Mouse (Mus musculus) kidney, adult 18-20 months (tissue): ENCODE measurements around the gene Klrb1a.
A peak's percentile ranks its signal among the peaks of the same experiment; 100 is the strongest.

Experiments
- DNase-seq: peaks from one replicate; pipeline ENCODE4 v3.0.0; 2021

Gene Klrb1a

GRCm38 (mm10) chr6:128599555-128599954 is 23.8 kb downstream of the Klrb1a start:
- DNase-seq = peak; percentile 16

DNA sequence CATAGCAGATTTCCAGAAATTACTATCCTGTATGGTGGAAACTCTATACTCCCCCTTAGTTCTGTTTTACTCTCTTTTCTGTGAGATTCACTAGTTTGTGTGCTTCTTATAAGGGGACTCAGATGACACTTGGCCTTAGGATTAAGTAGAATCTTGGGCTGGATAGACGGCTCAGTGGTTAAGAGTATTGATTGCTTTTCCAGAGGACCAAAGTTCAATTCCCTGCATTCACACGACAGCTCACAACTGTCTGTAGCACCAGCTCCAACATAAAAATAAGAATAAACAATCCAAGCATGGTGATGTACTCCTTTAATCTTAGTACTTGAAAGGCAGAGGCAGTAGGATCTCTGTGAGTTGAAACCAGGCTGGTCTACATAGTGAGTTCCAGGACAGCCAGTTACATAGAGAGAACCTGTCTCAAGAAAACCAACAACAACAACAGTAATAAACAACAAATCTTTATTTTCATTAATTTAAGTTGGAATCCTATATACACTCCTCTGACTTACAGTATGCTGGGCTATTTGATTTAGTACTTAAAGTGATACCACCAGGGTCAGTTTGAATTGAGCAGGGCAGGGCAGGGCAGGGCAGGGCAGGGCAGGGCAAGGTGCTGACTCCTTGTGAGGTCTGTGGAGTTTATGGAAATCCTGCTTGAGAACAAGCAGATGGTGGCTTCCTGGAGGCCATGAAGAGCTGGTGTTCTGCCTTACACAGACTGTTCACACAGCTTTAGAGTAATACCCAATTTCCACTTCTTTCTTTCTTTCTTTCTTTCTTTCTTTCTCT is 24.9 kb downstream of the Klrb1a start:
- no peak for DNase-seq

- DNase-seq = peak; percentile 59
Measured at GRCm38 (mm10) chr6:128597121-128597522, 26.2 kb downstream of the Klrb1a start.

- DNase-seq = no peak
Measured at GRCm38 (mm10) chr6:128594651-128595050, 28.7 kb downstream of the Klrb1a start.

- DNase-seq = no peak
Measured at GRCm38 (mm10) chr6:128589426-128589825, 33.9 kb downstream of the Klrb1a start.

GRCm38 (mm10) chr6:128587619-128588018 is 35.7 kb downstream of the Klrb1a start:
- DNase-seq = no peak

- no peak for DNase-seq
Measured at GRCm38 (mm10) chr6:128585642-128586245, 37.6 kb downstream of the Klrb1a start.

DNA sequence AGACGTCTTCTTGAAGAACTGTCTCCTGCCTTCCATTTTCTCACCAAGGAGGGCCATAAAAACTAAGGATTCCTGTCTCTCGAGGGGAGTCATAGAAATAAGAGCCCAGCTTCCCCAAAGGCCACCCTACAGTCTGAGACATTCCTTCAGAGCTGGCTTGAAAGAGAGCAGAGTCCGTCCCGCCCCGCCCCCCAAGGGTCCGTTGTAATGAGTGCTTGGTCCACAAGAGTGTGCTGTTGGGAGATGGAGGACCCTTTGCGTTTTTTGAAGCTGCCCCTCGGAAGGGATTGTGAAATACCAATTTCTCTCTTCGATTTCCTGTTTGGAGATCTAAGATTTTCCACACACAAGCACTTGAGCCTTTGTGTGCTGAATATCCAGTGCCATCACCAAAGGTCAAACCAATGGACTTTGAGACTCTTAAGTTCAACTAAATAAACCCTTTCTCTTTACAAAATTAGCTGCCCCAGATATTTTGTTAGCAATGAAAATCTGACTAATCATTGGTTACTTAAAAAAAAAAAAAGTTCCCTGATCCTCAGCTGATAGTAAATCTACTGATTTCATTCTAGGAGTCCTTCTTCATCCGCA is 39.2 kb downstream of the Klrb1a start:
- peak; percentile 12 for DNase-seq

DNA sequence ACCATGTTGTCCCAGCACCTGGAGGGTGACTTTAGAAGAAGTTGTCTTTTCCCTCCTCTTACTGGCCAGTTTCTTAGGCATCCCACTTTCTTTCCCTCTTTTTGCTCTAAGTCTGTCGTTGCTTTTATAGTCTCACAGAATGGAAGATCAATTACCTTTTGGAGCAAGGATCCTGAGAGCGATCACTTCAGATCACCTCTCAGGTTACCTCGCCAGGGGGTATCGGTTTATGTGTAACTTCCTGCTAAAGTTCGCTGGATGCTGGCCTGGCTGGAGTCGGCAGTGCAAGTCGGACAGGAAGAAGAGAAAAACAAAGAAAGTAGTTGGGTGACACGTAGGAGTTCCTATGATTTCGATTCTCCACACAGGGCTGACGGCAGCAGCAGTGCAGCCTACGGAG is 41.8 kb downstream of the Klrb1a start, which contains the start of gene A2ml1:
Gene A2ml1, minus strand, starts transcription at position 101 of the 400 bp plus-strand sequence.
- DNase-seq = no peak

GRCm38 (mm10) chr6:128577301-128577700 is 46.0 kb downstream of the Klrb1a start:
- no peak for DNase-seq

- DNase-seq = no peak
Measured at GRCm38 (mm10) chr6:128566589-128566988, 56.7 kb downstream of the Klrb1a start.
